Mouse (Mus musculus): ENCODE data around the gene Begain. TPM values are rescaled to one million over a fixed set of nuclear protein-coding genes. Genes with fewer than 3 reads are reported as not detected.

The Begain gene
- total RNA-seq, 1 experiment, result 1.3 TPM

DNA sequence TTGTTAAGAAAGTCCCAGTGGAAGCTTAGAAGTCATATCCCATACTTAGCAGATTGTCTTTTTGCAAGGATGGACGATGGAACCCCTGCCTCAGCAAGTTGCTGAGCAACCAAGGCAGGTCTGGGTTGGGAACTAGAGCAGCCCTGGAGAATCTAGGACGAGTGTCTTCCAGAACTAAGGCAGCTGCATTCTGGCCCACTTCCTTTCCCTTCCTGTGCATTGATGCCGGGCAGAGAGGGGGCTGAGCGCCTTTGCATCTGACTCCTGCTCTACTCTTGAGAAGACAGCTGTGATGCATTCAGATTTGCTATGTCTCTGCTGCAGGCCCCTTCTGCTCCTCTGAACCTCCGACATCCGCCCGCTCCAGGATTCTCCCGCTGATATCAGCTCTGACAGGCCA lies 70.8 kb downstream of the Begain start:
- in situ Hi-C loops (cut with MboI; ENCODE audit: low sequenced_read_pairs in 2 of 2, unreplicated experiment in 2 of 2), result no loop called here
- H3K4me1 ChIP-seq (ENCODE audit: control insufficient read depth in 2 of 2, insufficient read depth in 2 of 2, low read length in 2 of 2, poor library complexity in 1 of 2), result no peaks in the 10 kb centered on the region

DNA sequence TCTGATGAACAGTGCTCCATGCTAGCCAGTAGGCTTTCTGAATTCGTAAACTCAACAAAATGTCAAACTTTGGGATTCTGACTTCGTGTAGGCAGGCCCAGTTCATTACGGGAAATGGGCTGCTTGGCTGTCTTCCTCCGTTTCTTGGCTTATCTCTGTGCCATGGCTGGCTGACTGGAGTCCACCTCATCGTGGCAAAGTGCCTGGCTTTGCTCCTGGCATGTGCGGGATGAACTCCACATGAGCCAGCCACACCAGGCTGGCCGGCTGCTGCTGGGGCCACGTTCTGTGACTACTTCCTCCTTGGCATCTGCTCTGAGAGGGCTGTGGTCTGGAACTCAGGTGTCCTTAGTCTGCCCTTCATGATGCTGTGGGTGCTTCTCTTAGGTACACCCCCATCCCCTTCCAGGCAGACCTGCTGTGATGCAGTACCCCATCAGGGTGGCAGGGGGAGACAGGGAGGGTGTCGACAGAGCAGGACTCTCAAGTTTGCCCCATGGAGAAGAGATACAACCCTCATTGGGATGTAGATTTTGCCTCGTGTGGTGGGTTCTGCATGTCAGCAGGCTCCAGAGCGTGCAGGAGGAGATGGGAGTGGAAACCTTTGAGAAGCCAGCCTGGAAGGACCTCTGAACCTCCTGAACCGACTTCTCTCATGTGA lies 71.9 kb downstream of the Begain start:
- H3K4me3 ChIP-seq (ENCODE audit: insufficient read depth in 1 of 2, low read depth in 1 of 2, low read length in 2 of 2, poor library complexity in 1 of 2, severe bottlenecking in 1 of 2), result no peak overlapping the region
- TF ChIP-seq MAFK (IDR thresholded peaks at IDR 0.05; ENCODE audit: insufficient read depth, low read depth, low read length) (no peak), CHD2 (IDR thresholded peaks at IDR 0.05; ENCODE audit: low read depth, low read length) (no peak), ZNF384 (IDR thresholded peaks at IDR 0.05; ENCODE audit: low read depth, low read length) (no peak), HCFC1 (IDR thresholded peaks at IDR 0.05; ENCODE audit: borderline replicate concordance, insufficient read depth, low read length) (no peak), ZC3H11A (IDR thresholded peaks at IDR 0.05; ENCODE audit: borderline replicate concordance, low read depth, low read length) (no peak)
- in situ Hi-C loops (cut with MboI; ENCODE audit: low sequenced_read_pairs in 2 of 2, unreplicated experiment in 2 of 2), result no loop called here

More for the DNA sequence above, 70.8 kb downstream of the Begain start:
- TF ChIP-seq CHD2 (IDR thresholded peaks at IDR 0.05; ENCODE audit: low read depth, low read length), result no peak
- TF ChIP-seq MAFK (IDR thresholded peaks at IDR 0.05; ENCODE audit: insufficient read depth, low read depth, low read length), result no peak
- TF ChIP-seq HCFC1 (IDR thresholded peaks at IDR 0.05; ENCODE audit: borderline replicate concordance, insufficient read depth, low read length), result no peak
- no peak for TF ChIP-seq ZNF384 (IDR thresholded peaks at IDR 0.05; ENCODE audit: low read depth, low read length)
- TF ChIP-seq ZC3H11A (IDR thresholded peaks at IDR 0.05; ENCODE audit: borderline replicate concordance, low read depth, low read length), result no peak
- H3K36me3 ChIP-seq (ENCODE audit: control insufficient read depth, insufficient read depth, low read length, poor library complexity, severe bottlenecking), result no peaks in the 10 kb centered on the region
- no peak for DNase-seq (ENCODE audit: low read depth, low spot score)
- no peak overlapping the region for H3K4me3 ChIP-seq (ENCODE audit: insufficient read depth in 1 of 2, low read depth in 1 of 2, low read length in 2 of 2, poor library complexity in 1 of 2, severe bottlenecking in 1 of 2)
- H3K9ac ChIP-seq (ENCODE audit: insufficient read depth, low read depth, low read length, poor library complexity, severe bottlenecking), result no peak overlapping the region
- H3K9me3 ChIP-seq (ENCODE audit: control insufficient read depth, insufficient read depth, low read depth, low read length), result no peaks in the 10 kb centered on the region
- no peak overlapping the region for H3K27ac ChIP-seq (ENCODE audit: insufficient read depth, low read depth, low read length, poor library complexity, severe bottlenecking)

DNA sequence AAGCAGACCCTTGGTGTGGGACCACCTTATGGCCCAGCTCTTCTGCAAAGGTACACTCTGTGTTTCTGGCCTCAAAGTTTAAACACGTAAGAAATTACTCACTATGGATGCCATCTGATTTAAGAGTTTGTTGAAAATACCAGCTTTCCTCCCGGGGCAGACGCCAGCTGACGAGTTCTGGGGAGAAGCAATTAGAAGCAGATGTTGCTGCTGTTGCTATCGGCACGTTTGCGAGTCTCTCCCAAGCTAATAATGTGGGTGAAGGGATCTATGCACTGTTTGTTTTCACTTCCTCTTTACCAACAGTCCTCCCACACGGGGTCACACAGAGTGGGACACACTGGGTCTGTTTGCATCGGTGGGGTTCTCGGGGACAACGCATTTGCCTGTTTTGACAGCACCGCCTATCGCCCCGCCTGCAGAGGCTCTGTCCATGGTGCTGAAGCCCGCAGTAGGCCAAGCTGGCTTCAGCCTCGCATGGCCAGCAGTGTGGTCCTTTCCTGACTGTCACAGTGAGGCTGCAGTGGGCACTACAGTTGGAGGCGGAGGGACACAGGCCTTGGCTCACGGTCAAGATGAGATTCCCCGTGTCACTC lies 73.5 kb downstream of the Begain start:
- Histone ChIP-seq H3K9me3 (ENCODE audit: control insufficient read depth, insufficient read depth, low read depth, low read length) (no peaks in the 10 kb centered on the region), H3K27ac (ENCODE audit: insufficient read depth, low read depth, low read length, poor library complexity, severe bottlenecking) (no peak overlapping the region), H3K9ac (ENCODE audit: insufficient read depth, low read depth, low read length, poor library complexity, severe bottlenecking) (no peak overlapping the region), H3K36me3 (ENCODE audit: control insufficient read depth, insufficient read depth, low read length, poor library complexity, severe bottlenecking) (no peaks in the 10 kb centered on the region), H3K4me1 (ENCODE audit: control insufficient read depth in 2 of 2, insufficient read depth in 2 of 2, low read length in 2 of 2, poor library complexity in 1 of 2) (no peaks in the 10 kb centered on the region), H3K4me3 (ENCODE audit: insufficient read depth in 1 of 2, low read depth in 1 of 2, low read length in 2 of 2, poor library complexity in 1 of 2, severe bottlenecking in 1 of 2) (no peak overlapping the region)
- TF ChIP-seq ZNF384 (IDR thresholded peaks at IDR 0.05; ENCODE audit: low read depth, low read length) (no peak), CHD2 (IDR thresholded peaks at IDR 0.05; ENCODE audit: low read depth, low read length) (no peak), MAFK (IDR thresholded peaks at IDR 0.05; ENCODE audit: insufficient read depth, low read depth, low read length) (no peak), HCFC1 (IDR thresholded peaks at IDR 0.05; ENCODE audit: borderline replicate concordance, insufficient read depth, low read length) (no peak), ZC3H11A (IDR thresholded peaks at IDR 0.05; ENCODE audit: borderline replicate concordance, low read depth, low read length) (no peak)
- in situ Hi-C loops (cut with MboI; ENCODE audit: low sequenced_read_pairs in 2 of 2, unreplicated experiment in 2 of 2), result no loop called here
- DNase-seq (ENCODE audit: low read depth, low spot score), result peak; percentile 47

More for the DNA sequence above, 71.9 kb downstream of the Begain start:
- DNase-seq (ENCODE audit: low read depth, low spot score), result no peak
- Histone ChIP-seq H3K4me1 (ENCODE audit: control insufficient read depth in 2 of 2, insufficient read depth in 2 of 2, low read length in 2 of 2, poor library complexity in 1 of 2) (no peaks in the 10 kb centered on the region), H3K9me3 (ENCODE audit: control insufficient read depth, insufficient read depth, low read depth, low read length) (no peaks in the 10 kb centered on the region), H3K27ac (ENCODE audit: insufficient read depth, low read depth, low read length, poor library complexity, severe bottlenecking) (no peak overlapping the region), H3K9ac (ENCODE audit: insufficient read depth, low read depth, low read length, poor library complexity, severe bottlenecking) (no peak overlapping the region), H3K36me3 (ENCODE audit: control insufficient read depth, insufficient read depth, low read length, poor library complexity, severe bottlenecking) (no peaks in the 10 kb centered on the region)

DNA sequence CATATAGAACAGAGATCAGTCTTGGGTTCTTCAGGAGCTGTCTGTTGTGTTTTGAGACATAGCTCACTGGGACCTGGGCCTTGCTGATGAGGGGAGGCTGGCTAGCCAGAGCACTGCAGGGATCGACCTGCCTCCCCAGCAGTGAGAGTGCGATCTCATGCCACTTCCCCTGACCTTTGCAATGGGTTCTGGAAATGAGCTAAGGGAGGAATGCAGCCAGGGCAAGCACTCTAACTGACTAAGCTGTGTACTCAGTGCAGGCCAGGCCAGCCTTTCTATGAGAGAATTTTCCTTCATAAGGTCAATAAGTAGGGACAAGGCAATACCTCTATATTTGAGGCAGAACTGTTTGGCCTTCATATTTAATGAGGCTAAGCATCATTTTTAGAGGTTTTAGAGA lies 75.0 kb downstream of the Begain start:
- H3K4me1 ChIP-seq (ENCODE audit: control insufficient read depth in 2 of 2, insufficient read depth in 2 of 2, low read length in 2 of 2, poor library complexity in 1 of 2), result no peaks in the 10 kb centered on the region
- H3K9me3 ChIP-seq (ENCODE audit: control insufficient read depth, insufficient read depth, low read depth, low read length), result no peaks in the 10 kb centered on the region
- TF ChIP-seq HCFC1 (IDR thresholded peaks at IDR 0.05; ENCODE audit: borderline replicate concordance, insufficient read depth, low read length) (no peak), MAFK (IDR thresholded peaks at IDR 0.05; ENCODE audit: insufficient read depth, low read depth, low read length) (no peak), ZC3H11A (IDR thresholded peaks at IDR 0.05; ENCODE audit: borderline replicate concordance, low read depth, low read length) (no peak), CHD2 (IDR thresholded peaks at IDR 0.05; ENCODE audit: low read depth, low read length) (no peak), ZNF384 (IDR thresholded peaks at IDR 0.05; ENCODE audit: low read depth, low read length) (no peak)
- no peaks in the 10 kb centered on the region for H3K36me3 ChIP-seq (ENCODE audit: control insufficient read depth, insufficient read depth, low read length, poor library complexity, severe bottlenecking)
- in situ Hi-C loops (cut with MboI; ENCODE audit: low sequenced_read_pairs in 2 of 2, unreplicated experiment in 2 of 2), result no loop called here
- no peak overlapping the region for H3K9ac ChIP-seq (ENCODE audit: insufficient read depth, low read depth, low read length, poor library complexity, severe bottlenecking)
- no peak for DNase-seq (ENCODE audit: low read depth, low spot score)
- H3K27ac ChIP-seq (ENCODE audit: insufficient read depth, low read depth, low read length, poor library complexity, severe bottlenecking), result no peak overlapping the region
- H3K4me3 ChIP-seq (ENCODE audit: insufficient read depth in 1 of 2, low read depth in 1 of 2, low read length in 2 of 2, poor library complexity in 1 of 2, severe bottlenecking in 1 of 2), result no peak overlapping the region
